Mouse (Mus musculus): Measurements from ENCODE around the gene Gm28308. TPM values are rescaled to one million over a fixed set of nuclear protein-coding genes. Genes with fewer than 3 reads are reported as not detected.

Gm28308 gene
- total and polyA plus RNA-seq, 3 experiments, result not detected

GRCm38 (mm10) chr6:52168191-52169055, 44.7 kb downstream of the Gm28308 start:
- TF ChIP-seq NRF1 (IDR thresholded peaks at IDR 0.05; ENCODE audit: insufficient read depth, low read depth, low read length, poor library complexity, severe bottlenecking), result no peak
- Histone ChIP-seq H3K4me3 (ENCODE audit: control insufficient read depth in 1 of 2, insufficient read depth in 1 of 2, low read depth in 2 of 2, low read length in 2 of 2) (no peak overlapping the region), H3K36me3 (ENCODE audit: control insufficient read depth in 1 of 2, insufficient read depth in 2 of 2, low read length in 2 of 2) (no peaks in the 10 kb centered on the region), H3K27me3 (ENCODE audit: control insufficient read depth in 1 of 2, insufficient read depth in 2 of 2, low read length in 2 of 2) (no peaks in the 10 kb centered on the region), H3K79me2 (ENCODE audit: control insufficient read depth, insufficient read depth, low read length, poor library complexity) (no peaks in the 10 kb centered on the region), H3K9me3 (replicated peaks; ENCODE audit: insufficient read depth, low read length) (no peaks in the 10 kb centered on the region), H3K27ac (ENCODE audit: control insufficient read depth, low read depth, low read length) (no peak overlapping the region), H3K9ac (ENCODE audit: control insufficient read depth, low read depth, low read length, poor library complexity, severe bottlenecking) (no peak overlapping the region), H3K4me1 (ENCODE audit: control insufficient read depth in 1 of 2, insufficient read depth in 2 of 2, low read length in 2 of 2) (no peaks in the 10 kb centered on the region)
- no peak for DNase-seq (ENCODE audit: low read depth, low spot score)

DNA sequence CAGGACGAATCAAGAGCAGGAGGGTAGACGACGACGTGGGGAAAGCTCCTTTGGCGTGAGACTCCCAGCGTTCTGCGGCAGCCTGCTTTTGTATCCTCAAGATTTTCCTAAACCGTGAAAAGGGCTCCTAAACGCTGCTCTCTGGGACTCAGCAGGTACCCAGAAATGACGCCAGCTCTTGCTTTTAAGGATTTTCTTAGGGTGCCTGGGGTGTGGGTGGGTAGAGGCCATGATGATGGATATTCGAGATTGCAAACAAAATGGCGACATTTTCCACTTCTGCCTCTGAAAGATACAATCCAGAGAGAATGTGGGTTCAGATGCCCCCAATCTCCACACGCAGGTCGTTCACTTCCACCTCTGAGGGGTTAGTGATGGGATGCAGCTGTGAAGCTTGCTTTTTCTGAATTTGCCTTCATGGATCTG, 45.4 kb downstream of the Gm28308 start:
- no peak overlapping the region for H3K9ac ChIP-seq (ENCODE audit: control insufficient read depth, low read depth, low read length, poor library complexity, severe bottlenecking)
- H3K36me3 ChIP-seq (ENCODE audit: control insufficient read depth in 1 of 2, insufficient read depth in 2 of 2, low read length in 2 of 2), result no peaks in the 10 kb centered on the region
- no peaks in the 10 kb centered on the region for H3K4me1 ChIP-seq (ENCODE audit: control insufficient read depth in 1 of 2, insufficient read depth in 2 of 2, low read length in 2 of 2)
- H3K9me3 ChIP-seq (replicated peaks; ENCODE audit: insufficient read depth, low read length), result no peaks in the 10 kb centered on the region
- H3K4me3 ChIP-seq (ENCODE audit: control insufficient read depth in 1 of 2, insufficient read depth in 1 of 2, low read depth in 2 of 2, low read length in 2 of 2), result no peak overlapping the region
- DNase-seq (ENCODE audit: low read depth, low spot score), result no peak
- no peaks in the 10 kb centered on the region for H3K79me2 ChIP-seq (ENCODE audit: control insufficient read depth, insufficient read depth, low read length, poor library complexity)
- no peak overlapping the region for H3K27ac ChIP-seq (ENCODE audit: control insufficient read depth, low read depth, low read length)
- no peak for TF ChIP-seq JUND (IDR thresholded peaks at IDR 0.05; ENCODE audit: low read depth, low read length)
- no peak for TF ChIP-seq ETS1 (IDR thresholded peaks at IDR 0.05; ENCODE audit: low read depth, low read length)
- no peaks in the 10 kb centered on the region for H3K27me3 ChIP-seq (ENCODE audit: control insufficient read depth in 1 of 2, insufficient read depth in 2 of 2, low read length in 2 of 2)

- Histone ChIP-seq H3K4me1 (ENCODE audit: control insufficient read depth in 1 of 2, insufficient read depth in 2 of 2, low read length in 2 of 2) (no peaks in the 10 kb centered on the region), H3K4me3 (ENCODE audit: control insufficient read depth in 1 of 2, insufficient read depth in 1 of 2, low read depth in 2 of 2, low read length in 2 of 2) (no peak overlapping the region), H3K9ac (ENCODE audit: control insufficient read depth, low read depth, low read length, poor library complexity, severe bottlenecking) (no peak overlapping the region), H3K36me3 (ENCODE audit: control insufficient read depth in 1 of 2, insufficient read depth in 2 of 2, low read length in 2 of 2) (no peaks in the 10 kb centered on the region), H3K27ac (ENCODE audit: control insufficient read depth, low read depth, low read length) (no peak overlapping the region), H3K9me3 (replicated peaks; ENCODE audit: insufficient read depth, low read length) (no peaks in the 10 kb centered on the region), H3K79me2 (ENCODE audit: control insufficient read depth, insufficient read depth, low read length, poor library complexity) (no peaks in the 10 kb centered on the region), H3K27me3 (ENCODE audit: control insufficient read depth in 1 of 2, insufficient read depth in 2 of 2, low read length in 2 of 2) (no peaks in the 10 kb centered on the region)
- no peak for DNase-seq (ENCODE audit: low read depth, low spot score)
- TF ChIP-seq CTCF (IDR thresholded peaks at IDR 0.05 in 2 of 3, conservative IDR thresholded peaks at IDR 0.05 in 1 of 3; ENCODE audit: control insufficient read depth in 1 of 3, insufficient read depth in 1 of 3, low read depth in 2 of 3, low read length in 3 of 3, poor library complexity in 1 of 3, severe bottlenecking in 1 of 3) (no peak), MYC (IDR thresholded peaks at IDR 0.05; ENCODE audit: low read depth, low read length) (no peak), MXI1 (IDR thresholded peaks at IDR 0.05; ENCODE audit: low read depth, low read length) (no peak), ELF1 (IDR thresholded peaks at IDR 0.05; ENCODE audit: low read depth, low read length) (no peak), ZC3H11A (IDR thresholded peaks at IDR 0.05; ENCODE audit: low read depth, low read length) (no peak), BHLHE40 (IDR thresholded peaks at IDR 0.05; ENCODE audit: borderline replicate concordance, low read depth, low read length) (no peak), KAT2A (conservative IDR thresholded peaks at IDR 0.05; ENCODE audit: low read depth, low read length) (no peak), ZMIZ1 (IDR thresholded peaks at IDR 0.05; ENCODE audit: low read depth, low read length) (no peak), TAL1 (IDR thresholded peaks at IDR 0.05; ENCODE audit: low read length) (no peak), POLR2AphosphoS2 (IDR thresholded peaks at IDR 0.05; ENCODE audit: low read length) (no peak), ETS1 (IDR thresholded peaks at IDR 0.05; ENCODE audit: low read depth, low read length) (no peak)
Measured at GRCm38 (mm10) chr6:52167176-52167575, 46.0 kb downstream of the Gm28308 start.
